Comparison of ENCODE assay signal across 7 mouse cellular contexts in genomic region chr14:52106741-52107140, GRCm38 (mm10). TPM values are rescaled to one million over a fixed set of nuclear protein-coding genes. Genes with fewer than 3 reads are reported as not detected.
DNase-seq lines count a peak whose midpoint lies in the region; ATAC-seq and TF ChIP-seq lines count a peak whose summit lies in the region.

No protein-coding gene starts in this region.

- peaks cover 22% of the 10 kb centered on the region for H3K79me2 ChIP-seq in macrophage (ENCODE audit: inconsistent target)

- no peaks in the 10 kb centered on the region for H3K9me3 ChIP-seq in ES-E14 (ENCODE audit: control insufficient read depth, insufficient read depth, low read depth, low read length)
- no peaks in the 10 kb centered on the region for H3K9me3 ChIP-seq in intestine, embryonic 14.5 days (ENCODE audit: control insufficient read depth, low read length)

- peak overlapping the region; percentile 24 for H3K4me2 ChIP-seq in intestine, embryonic 14.5 days (ENCODE audit: low read length)

- H3K4me1 ChIP-seq in ES-E14 (ENCODE audit: control insufficient read depth in 2 of 2, insufficient read depth in 2 of 2, low read length in 2 of 2, poor library complexity in 1 of 2) = peaks cover 3 to 6% of the 10 kb centered on the region in 2 experiments; a peak in 1 of 4 replicates
- H3K4me1 ChIP-seq in intestine, embryonic 14.5 days (replicated peaks; ENCODE audit: control insufficient read depth, insufficient read depth, low read length) = peaks cover 14% of the 10 kb centered on the region

- intact Hi-C loops in left cerebral cortex, postnatal 25 days (cut with DNase I) = no loop called here

- H3K4me3 ChIP-seq in ES-E14 (ENCODE audit: insufficient read depth in 1 of 2, low read depth in 1 of 2, low read length in 2 of 2, poor library complexity in 1 of 2, severe bottlenecking in 1 of 2) (peak overlapping the region in 1 of 2 experiments; percentile 17; a peak in 1 of 4 replicates), macrophage (ENCODE audit: inconsistent target) (no peak overlapping the region)
- no peak overlapping the region for H3K4me3 ChIP-seq in intestine, embryonic 14.5 days (ENCODE audit: low read depth, low read length)

- H3K27me3 ChIP-seq in intestine, embryonic 14.5 days (replicated peaks; ENCODE audit: control insufficient read depth, insufficient read depth, low read length) = no peaks in the 10 kb centered on the region

- H3K36me3 ChIP-seq in ES-E14 (ENCODE audit: control insufficient read depth, insufficient read depth, low read length, poor library complexity, severe bottlenecking) (peaks cover 3% of the 10 kb centered on the region; the same call in 1 of the 2 replicates), macrophage (ENCODE audit: inconsistent target) (no peaks in the 10 kb centered on the region)
- peaks cover 4% of the 10 kb centered on the region; the same call in 1 of the 2 replicates for H3K36me3 ChIP-seq in intestine, embryonic 14.5 days (ENCODE audit: control insufficient read depth, insufficient read depth, low read length)

- no peak for ATAC-seq in intestine, embryonic 14.5 days (replicated peaks; ENCODE audit: low FRiP score, low TSS enrichment, low read depth)

- DNase-seq in ES-E14 (ENCODE audit: low read depth, low spot score) (no peak), adipocyte (ENCODE audit: low spot score) (peak; percentile 23)
- peak; percentile 35 to 39 for DNase-seq in frontal cortex, postnatal 14 days (ENCODE audit: low spot score in 2 of 2)
- peak; percentile 69 for DNase-seq in intestine, embryonic 14.5 days (ENCODE audit: low spot score)
- peak; percentile 49 to 78 for DNase-seq in left cerebral cortex, postnatal 25 days (ENCODE audit: low spot score in 2 of 2)
- DNase-seq in testis, postnatal 14 days (ENCODE audit: low spot score) = peak; percentile 25

- in situ Hi-C loops in ES-E14 (cut with MboI; ENCODE audit: low sequenced_read_pairs in 2 of 2, unreplicated experiment in 2 of 2) = no loop called here

- 15% methylated on average over 10 of the region's 10 CpGs for WGBS in intestine, embryonic 14.5 days
- WGBS in macrophage (ENCODE audit: missing documents) = under 1% methylated on average over 10 of the region's 10 CpGs

- H3K9ac ChIP-seq in ES-E14 (ENCODE audit: insufficient read depth, low read depth, low read length, poor library complexity, severe bottlenecking) = peak overlapping the region; percentile 63
- H3K9ac ChIP-seq in intestine, embryonic 14.5 days (ENCODE audit: low read length) = 0 out of 2 replicates have a peak overlapping the region, but pooled peaks have one; percentile 13

- H3K27ac ChIP-seq in ES-E14 (ENCODE audit: insufficient read depth, low read depth, low read length, poor library complexity, severe bottlenecking) = no peak overlapping the region; the same call in 1 of the 2 replicates
- H3K27ac ChIP-seq in intestine, embryonic 14.5 days (ENCODE audit: low read depth) = peak overlapping the region; percentile 58
- H3K27ac ChIP-seq in macrophage = peak overlapping the region; percentile 83

TF ChIP-seq in ES-E14, 5 proteins besides CTCF, POLR2A, EP300 and RAD21:
- no peak for TF ChIP-seq MAFK (IDR thresholded peaks at IDR 0.05; ENCODE audit: insufficient read depth, low read depth, low read length)
- TF ChIP-seq HCFC1 (IDR thresholded peaks at IDR 0.05; ENCODE audit: borderline replicate concordance, insufficient read depth, low read length) = no peak
- TF ChIP-seq ZC3H11A (IDR thresholded peaks at IDR 0.05; ENCODE audit: borderline replicate concordance, low read depth, low read length) = no peak
- no peak for TF ChIP-seq ZNF384 (IDR thresholded peaks at IDR 0.05; ENCODE audit: low read depth, low read length)
- TF ChIP-seq CHD2 (IDR thresholded peaks at IDR 0.05; ENCODE audit: low read depth, low read length) = no peak

RNA-seq across cellular contexts. Expression of gene Hnrnpc, which starts 2.9 kb away (rescaled TPM):
- total RNA-seq in ES-E14 (2012; rRNA removed) = 242 and 267 TPM in 2 replicates
- polyA plus RNA-seq in intestine, embryonic 14.5 days (2014; fragmentation: Nextera tagmentation; extraction: Ambion mirVana) = 530 and 607 TPM in 2 replicates
- total RNA-seq in left cerebral cortex, postnatal 25 days (2021) = 100 to 1,000 TPM; 226 to 228 TPM
- 100 to 1,000 TPM; 169 to 445 (median 256) TPM for total RNA-seq in macrophage (2018; cell fraction: chromatin; rRNA removed)
- 100 to 1,000 TPM; 126 to 208 (median 164) TPM for total RNA-seq in macrophage (2018; cell fraction: cytosol; rRNA removed)
- 100 to 1,000 TPM; 166 to 390 (median 238) TPM for total RNA-seq in macrophage (2018; cell fraction: nucleus; rRNA removed)
- 156 to 310 TPM (median 188 TPM) in 3 replicates for polyA plus RNA-seq in macrophage (2018)

RNA-seq across cellular contexts. Expression of gene Rpgrip1, which starts 3.8 kb away (rescaled TPM):
- 3.3 and 6.4 TPM in 2 replicates for total RNA-seq in ES-E14 (2012; rRNA removed)
- polyA plus RNA-seq in intestine, embryonic 14.5 days (2014; fragmentation: Nextera tagmentation; extraction: Ambion mirVana) = 76.9 and 83.0 TPM in 2 replicates
- 1 to 10 TPM; 2.4 to 2.8 TPM for total RNA-seq in left cerebral cortex, postnatal 25 days (2021)
- 10 to 100 TPM in 11 of 26 experiments, 1 to 10 TPM in 15; 1.7 to 29.5 (median 6.8) TPM for total RNA-seq in macrophage (2018; cell fraction: chromatin; rRNA removed)
- 1 to 10 TPM in 15 of 26 experiments, under 1 TPM in 11; 0.41 to 3.0 (median 1.4) TPM for total RNA-seq in macrophage (2018; cell fraction: cytosol; rRNA removed)
- 10 to 100 TPM in 10 of 26 experiments, 1 to 10 TPM in 16; 1.2 to 21.8 (median 6.9) TPM for total RNA-seq in macrophage (2018; cell fraction: nucleus; rRNA removed)
- 1.3 to 4.3 TPM (median 2.3 TPM) in 3 replicates for polyA plus RNA-seq in macrophage (2018)
